Mouse (Mus musculus): ENCODE measurements around the gene Hdx. TPM values are rescaled to one million over a fixed set of nuclear protein-coding genes. Genes with fewer than 3 reads are reported as not detected.

The Hdx gene
- 0.37 and 0.48 TPM in 2 replicates for polyA plus RNA-seq (2015; fragmentation: Nextera tagmentation; extraction: Ambion mirVana)

- H3K9ac ChIP-seq (replicated peaks; ENCODE audit: low read depth), result no peak within 1 kb of the TSS
- H3K4me1 ChIP-seq (ENCODE audit: insufficient read depth, low read depth, low read length), result no peaks in the 10 kb centered on the region
- 12% methylated on average over 26 of the region's 26 CpGs for WGBS
- H3K4me3 ChIP-seq (ENCODE audit: low read depth, low read length), result peak within 1 kb of the TSS; percentile 39
- DNase-seq (ENCODE audit: low spot score) (peak; percentile 76), ATAC-seq (peak; percentile 84)
- H3K27me3 ChIP-seq (replicated peaks; ENCODE audit: insufficient read depth, low read length), result no peaks in the 10 kb centered on the region
- no peaks in the 10 kb centered on the region for H3K9me3 ChIP-seq (ENCODE audit: low read length)
- no peak within 1 kb of the TSS for H3K27ac ChIP-seq (ENCODE audit: low read length)
- TF ChIP-seq CTCF (IDR thresholded peaks at IDR 0.05) (peak; percentile 6; the same call in 1 of the 2 replicates), EP300 (IDR thresholded peaks at IDR 0.05) (no peak)
- H3K4me2 ChIP-seq (replicated peaks; ENCODE audit: low read depth, low read length), result peak within 1 kb of the TSS; percentile 50
- no peaks in the 10 kb centered on the region for H3K36me3 ChIP-seq (ENCODE audit: insufficient read depth, low read length)
These were observed at the start of gene Hdx for GRCm38 (mm10) chrX:111696356-111697282. Gene Hdx (minus strand): TSS chrX:111697079.

- H3K9ac ChIP-seq (replicated peaks; ENCODE audit: low read depth), result no peak overlapping the region
- H3K4me1 ChIP-seq (ENCODE audit: insufficient read depth, low read depth, low read length), result no peaks in the 10 kb centered on the region
- DNase-seq (ENCODE audit: low spot score) (no peak), ATAC-seq (no peak)
- WGBS, result 56% methylated on average over 3 of the region's 3 CpGs
- TF ChIP-seq EP300 (IDR thresholded peaks at IDR 0.05) (no peak), CTCF (IDR thresholded peaks at IDR 0.05) (peak; percentile 40)
- no peaks in the 10 kb centered on the region for H3K27me3 ChIP-seq (replicated peaks; ENCODE audit: insufficient read depth, low read length)
- H3K27ac ChIP-seq (ENCODE audit: low read length), result no peak overlapping the region
- H3K4me2 ChIP-seq (replicated peaks; ENCODE audit: low read depth, low read length), result no peak overlapping the region
- H3K9me3 ChIP-seq (ENCODE audit: low read length), result no peaks in the 10 kb centered on the region
- H3K4me3 ChIP-seq (ENCODE audit: low read depth, low read length), result no peak overlapping the region
- H3K36me3 ChIP-seq (ENCODE audit: insufficient read depth, low read length), result no peaks in the 10 kb centered on the region
These were observed 11.2 kb downstream of the Hdx start for GRCm38 (mm10) chrX:111685665-111686064.

- DNase-seq (ENCODE audit: low spot score), result no peak
- no peak overlapping the region for H3K4me2 ChIP-seq (replicated peaks; ENCODE audit: low read depth, low read length)
- TF ChIP-seq EP300 (IDR thresholded peaks at IDR 0.05) (no peak), CTCF (IDR thresholded peaks at IDR 0.05) (no peak)
- ATAC-seq, result no peak
- no peak overlapping the region for H3K27ac ChIP-seq (ENCODE audit: low read length)
- WGBS, result 54% methylated on average over 3 of the region's 3 CpGs
- H3K4me1 ChIP-seq (ENCODE audit: insufficient read depth, low read depth, low read length), result no peaks in the 10 kb centered on the region
- no peak overlapping the region for H3K4me3 ChIP-seq (ENCODE audit: low read depth, low read length)
- no peaks in the 10 kb centered on the region for H3K9me3 ChIP-seq (ENCODE audit: low read length)
- H3K36me3 ChIP-seq (ENCODE audit: insufficient read depth, low read length), result no peaks in the 10 kb centered on the region
- H3K9ac ChIP-seq (replicated peaks; ENCODE audit: low read depth), result no peak overlapping the region
- no peaks in the 10 kb centered on the region for H3K27me3 ChIP-seq (replicated peaks; ENCODE audit: insufficient read depth, low read length)
These were observed 25.2 kb downstream of the Hdx start for GRCm38 (mm10) chrX:111671685-111672084.

GRCm38 (mm10) chrX:111660381-111660780, 36.5 kb downstream of the Hdx start:
- Histone ChIP-seq H3K36me3 (ENCODE audit: insufficient read depth, low read length) (no peaks in the 10 kb centered on the region), H3K27me3 (replicated peaks; ENCODE audit: insufficient read depth, low read length) (no peaks in the 10 kb centered on the region), H3K9ac (replicated peaks; ENCODE audit: low read depth) (no peak overlapping the region), H3K4me2 (replicated peaks; ENCODE audit: low read depth, low read length) (no peak overlapping the region), H3K27ac (ENCODE audit: low read length) (no peak overlapping the region), H3K4me1 (ENCODE audit: insufficient read depth, low read depth, low read length) (no peaks in the 10 kb centered on the region), H3K9me3 (ENCODE audit: low read length) (no peaks in the 10 kb centered on the region), H3K4me3 (ENCODE audit: low read depth, low read length) (no peak overlapping the region)
- 47% methylated on average over 5 of the region's 5 CpGs for WGBS
- TF ChIP-seq CTCF (IDR thresholded peaks at IDR 0.05), result no peak
- no peak for TF ChIP-seq EP300 (IDR thresholded peaks at IDR 0.05)
- DNase-seq (ENCODE audit: low spot score), result peak; percentile 6
- ATAC-seq, result peak; percentile 50

- H3K4me3 ChIP-seq (ENCODE audit: low read depth, low read length), result no peak overlapping the region
- no peaks in the 10 kb centered on the region for H3K36me3 ChIP-seq (ENCODE audit: insufficient read depth, low read length)
- no peak overlapping the region for H3K9ac ChIP-seq (replicated peaks; ENCODE audit: low read depth)
- ATAC-seq (no peak), DNase-seq (ENCODE audit: low spot score) (no peak)
- H3K4me1 ChIP-seq (ENCODE audit: insufficient read depth, low read depth, low read length), result no peaks in the 10 kb centered on the region
- H3K9me3 ChIP-seq (ENCODE audit: low read length), result no peaks in the 10 kb centered on the region
- H3K4me2 ChIP-seq (replicated peaks; ENCODE audit: low read depth, low read length), result no peak overlapping the region
- no peak overlapping the region for H3K27ac ChIP-seq (ENCODE audit: low read length)
- TF ChIP-seq EP300 (IDR thresholded peaks at IDR 0.05) (no peak), CTCF (IDR thresholded peaks at IDR 0.05) (peak; percentile 35)
- WGBS, result 82% methylated on average over 4 of the region's 4 CpGs
- H3K27me3 ChIP-seq (replicated peaks; ENCODE audit: insufficient read depth, low read length), result no peaks in the 10 kb centered on the region
These were observed 38.2 kb downstream of the Hdx start for GRCm38 (mm10) chrX:111658671-111659070.

GRCm38 (mm10) chrX:111644945-111645344, 51.9 kb downstream of the Hdx start:
- H3K27ac ChIP-seq (ENCODE audit: low read length), result no peak overlapping the region
- no peaks in the 10 kb centered on the region for H3K27me3 ChIP-seq (replicated peaks; ENCODE audit: insufficient read depth, low read length)
- H3K9me3 ChIP-seq (ENCODE audit: low read length), result no peaks in the 10 kb centered on the region
- H3K4me1 ChIP-seq (ENCODE audit: insufficient read depth, low read depth, low read length), result no peaks in the 10 kb centered on the region
- WGBS, result 44% methylated on average over 4 of the region's 4 CpGs
- no peaks in the 10 kb centered on the region for H3K36me3 ChIP-seq (ENCODE audit: insufficient read depth, low read length)
- H3K4me2 ChIP-seq (replicated peaks; ENCODE audit: low read depth, low read length), result no peak overlapping the region
- H3K4me3 ChIP-seq (ENCODE audit: low read depth, low read length), result no peak overlapping the region
- ATAC-seq, result peak; percentile 33; the same call in 1 of the 2 replicates
- H3K9ac ChIP-seq (replicated peaks; ENCODE audit: low read depth), result no peak overlapping the region
- TF ChIP-seq EP300 (IDR thresholded peaks at IDR 0.05) (peak; percentile 59), CTCF (IDR thresholded peaks at IDR 0.05) (no peak)
- peak; percentile 6 for DNase-seq (ENCODE audit: low spot score)

All from lung, postnatal 0 days (tissue).